Mouse (Mus musculus) heart, postnatal 36 days (tissue): ENCODE results near the gene Pbld1. TPM values are rescaled to one million over a fixed set of nuclear protein-coding genes. Genes with fewer than 3 reads are reported as not detected.

Experiments
- total RNA-seq, 2 experiments: library from RNA; stranded (reverse); gene quantifications; 2 replicates each; pipeline ENCODE4 v1.2.3; 2021

The Pbld1 gene
- total RNA-seq, 2 experiments from 2014 or later = 1.8 to 2.3 TPM

Other genes starting within 250 kb of the Pbld1 start
- gene Tet1, start 151.2 kb upstream of the Pbld1 start, total RNA-seq = 1 to 10 TPM; 6.2 to 8.7 TPM
- gene Slc25a16, start 139.5 kb upstream of the Pbld1 start, total RNA-seq = 10 to 100 TPM; 22.6 to 26.9 TPM
- under 1 TPM; 0.56 to 0.76 TPM for gene Dna2, start 113.1 kb upstream of the Pbld1 start, total RNA-seq
- gene Rufy2, start 79.9 kb upstream of the Pbld1 start, total RNA-seq = 10 to 100 TPM; 10.4 to 11.8 TPM
- 10 to 100 TPM; 30.7 to 33.2 TPM for gene Hnrnph3, start 35.9 kb upstream of the Pbld1 start, total RNA-seq
- 1 to 10 TPM; 6.9 to 7.3 TPM for gene Pbld2, start 35.8 kb upstream of the Pbld1 start, total RNA-seq
- gene Atoh7, start 39.5 kb downstream of the Pbld1 start, total RNA-seq = not detected
- gene Mypn, start 143.8 kb downstream of the Pbld1 start, total RNA-seq = 100 to 1,000 TPM in 1 of 2 experiments, 10 to 100 TPM in 1; 96.7 to 105 TPM
- gene Herc4, start 183.6 kb downstream of the Pbld1 start, total RNA-seq = 10 to 100 TPM; 32.2 to 33.4 TPM